Mouse (Mus musculus): Measurements from ENCODE around the gene Epn2. TPM values are rescaled to one million over a fixed set of nuclear protein-coding genes. Genes with fewer than 3 reads are reported as not detected.

Epn2 gene
- polyA plus RNA-seq (2017; shearing (Covaris generic)): 0.80 TPM

GRCm38 (mm10) chr11:61578983-61579877, at the start of gene Epn2:
Epn2 (minus strand) TSS chr11:61579687.

GRCm38 (mm10) chr11:61504713-61505257, 74.7 kb downstream of the Epn2 start, which contains the start of gene B9d1:
B9d1 (plus strand) TSS chr11:61505144.

DNA sequence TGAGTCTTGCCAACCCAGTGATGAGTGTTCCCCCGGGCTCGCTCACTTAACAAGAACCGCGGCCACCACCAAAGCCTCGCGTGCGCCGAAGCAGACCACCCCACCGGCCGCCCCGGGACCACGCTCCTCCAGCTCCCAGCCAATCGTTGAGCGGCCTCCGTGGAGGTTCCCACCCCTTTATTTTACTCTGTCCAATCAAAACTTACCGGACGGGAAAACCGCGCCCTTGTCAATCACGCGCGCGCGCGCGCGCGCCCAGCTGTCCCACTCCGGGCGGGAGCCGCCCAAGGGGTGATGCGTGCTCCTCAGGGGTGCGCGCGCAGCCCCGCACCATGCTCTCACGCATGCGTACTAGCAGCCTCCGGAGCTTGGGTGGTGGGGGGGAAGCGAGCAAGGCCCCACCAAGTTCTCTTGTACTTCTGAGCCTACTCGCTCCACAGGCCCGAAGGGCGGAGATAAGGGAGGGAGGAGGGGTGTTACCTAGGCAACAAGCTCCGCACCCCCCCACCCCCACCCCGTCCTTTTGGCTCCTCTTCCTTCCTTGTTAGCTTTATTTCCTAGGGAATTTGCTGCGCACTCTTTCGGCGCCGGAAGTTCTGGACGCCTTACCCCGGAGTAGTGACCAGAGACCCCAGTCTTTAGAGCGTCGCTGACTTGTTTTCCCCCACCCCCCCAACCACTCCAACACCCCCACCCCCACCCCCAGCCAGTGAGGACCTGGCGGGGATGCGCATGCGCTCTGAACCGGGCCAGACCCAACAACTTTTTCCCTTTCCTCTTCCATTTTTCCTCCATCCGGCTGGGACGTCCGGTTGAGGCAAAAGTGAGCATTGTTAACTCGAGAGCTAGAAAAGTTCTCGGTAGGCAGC, 85.1 kb downstream of the Epn2 start, which contains the start of gene Mapk7:
TSS of gene Mapk7 (minus strand) at position 278 of the 869 bp plus-strand sequence.

GRCm38 (mm10) chr11:61484613-61485540, 94.6 kb downstream of the Epn2 start, which contains the start of gene Mfap4:
Mfap4 (plus strand) TSS chr11:61485431.

Other genes starting within 250 kb of the Epn2 start
- gene Slc47a2, start 236.8 kb downstream of the Epn2 start, polyA plus RNA-seq (2017; shearing (Covaris generic)): not detected
- not detected for gene Slc47a1, start 201.3 kb downstream of the Epn2 start, polyA plus RNA-seq (2017; shearing (Covaris generic))
- gene Rnf112, start 125.6 kb downstream of the Epn2 start, polyA plus RNA-seq (2017; shearing (Covaris generic)): not detected
- not detected for gene Mfap4, start 94.3 kb downstream of the Epn2 start, polyA plus RNA-seq (2017; shearing (Covaris generic))
- 37.7 TPM for gene Mapk7, start 85.3 kb downstream of the Epn2 start, polyA plus RNA-seq (2017; shearing (Covaris generic))
- gene B9d1, start 74.5 kb downstream of the Epn2 start, polyA plus RNA-seq (2017; shearing (Covaris generic)): 3.6 TPM
- 430 TPM for gene Grap, start 73.6 kb upstream of the Epn2 start, polyA plus RNA-seq (2017; shearing (Covaris generic))
- gene Fam83g, start 104.4 kb upstream of the Epn2 start, polyA plus RNA-seq (2017; shearing (Covaris generic)): 3.7 TPM
- gene Slc5a10, start 141.1 kb upstream of the Epn2 start, polyA plus RNA-seq (2017; shearing (Covaris generic)): 0.18 TPM
- 33.7 TPM for gene Prpsap2, start 182.4 kb upstream of the Epn2 start, polyA plus RNA-seq (2017; shearing (Covaris generic))